Mouse (Mus musculus) T-cell, adult 2 months (primary cell): ENCODE results near the gene Rftn1.

ENCODE experiments used
- DNase-seq: peaks from one replicate; pipeline ENCODE4 v3.0.0; 2022; ENCODE audit warnings: low spot score

The Rftn1 gene

GRCm38 (mm10) chr17:50093356-50093755, 97.1 kb downstream of the Rftn1 start:
- DNase-seq, result no peak

GRCm38 (mm10) chr17:50092848-50093247, 97.6 kb downstream of the Rftn1 start:
- no peak for DNase-seq

DNA sequence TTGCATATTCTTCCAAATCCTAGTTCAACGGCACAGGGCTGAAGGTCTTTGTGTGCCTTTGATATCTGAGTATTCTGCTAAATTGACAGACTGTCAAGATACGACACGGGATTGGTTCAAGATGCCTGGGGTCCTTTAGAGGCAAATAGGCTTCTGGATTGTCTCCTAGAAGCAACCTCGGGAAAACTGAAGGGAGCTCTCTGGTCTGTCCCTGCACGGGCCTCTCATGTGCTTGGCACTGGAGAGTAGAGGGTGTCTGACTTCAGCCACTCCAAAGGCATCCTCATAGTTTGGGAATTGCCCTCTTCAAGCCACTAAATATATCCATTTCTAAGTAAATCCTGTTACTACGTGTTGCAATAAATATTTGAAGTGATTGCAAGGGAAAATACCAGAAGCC, 98.6 kb downstream of the Rftn1 start:
- no peak for DNase-seq

GRCm38 (mm10) chr17:50089725-50090124, 100.7 kb downstream of the Rftn1 start:
- DNase-seq, result no peak

GRCm38 (mm10) chr17:50088054-50088453, 102.4 kb downstream of the Rftn1 start:
- no peak for DNase-seq

- DNase-seq, result no peak
These were observed 103.6 kb downstream of the Rftn1 start for GRCm38 (mm10) chr17:50086887-50087286.

- no peak for DNase-seq
These were observed 105.8 kb downstream of the Rftn1 start for GRCm38 (mm10) chr17:50084721-50085120.

DNA sequence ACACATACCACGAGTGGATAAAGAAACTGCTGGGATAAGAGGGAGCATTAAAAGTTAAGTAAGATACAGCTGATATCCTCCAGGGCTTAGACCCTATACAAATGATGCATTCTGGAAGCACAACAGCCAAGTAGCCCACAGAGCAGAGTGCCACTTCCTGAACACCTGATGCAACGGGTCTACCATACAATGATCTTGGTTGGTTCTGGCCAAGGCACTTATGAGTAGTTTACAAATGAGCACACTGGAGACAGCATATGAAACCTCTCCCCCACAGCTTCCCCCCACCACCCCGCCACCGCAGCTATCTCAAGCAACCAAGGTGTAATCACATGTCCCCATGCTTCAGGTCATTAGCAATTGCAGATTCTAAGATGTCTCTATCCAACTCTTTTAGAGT, 106.5 kb downstream of the Rftn1 start:
- no peak for DNase-seq

- DNase-seq, result no peak
These were observed 107.5 kb downstream of the Rftn1 start for GRCm38 (mm10) chr17:50082947-50083346.

DNA sequence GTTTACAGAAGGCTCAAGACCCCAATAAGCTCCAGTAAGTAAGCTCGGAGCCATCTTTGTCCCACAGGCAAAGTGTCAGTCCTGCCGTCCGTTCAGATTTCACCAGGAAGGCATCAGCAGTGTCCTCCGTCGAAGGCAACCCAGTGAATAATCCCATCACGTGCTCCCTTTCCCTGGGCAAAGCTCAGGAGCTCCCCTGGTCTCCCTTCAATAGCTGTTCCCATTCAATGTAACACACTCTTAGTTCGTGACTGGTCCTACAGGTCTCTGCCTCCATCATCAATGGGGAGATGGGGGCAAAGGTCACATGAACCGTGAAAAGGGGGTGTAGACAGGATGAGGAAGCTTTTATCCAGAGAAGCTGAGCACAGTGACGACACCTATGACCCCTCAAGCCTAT, 108.8 kb downstream of the Rftn1 start:
- no peak for DNase-seq

DNA sequence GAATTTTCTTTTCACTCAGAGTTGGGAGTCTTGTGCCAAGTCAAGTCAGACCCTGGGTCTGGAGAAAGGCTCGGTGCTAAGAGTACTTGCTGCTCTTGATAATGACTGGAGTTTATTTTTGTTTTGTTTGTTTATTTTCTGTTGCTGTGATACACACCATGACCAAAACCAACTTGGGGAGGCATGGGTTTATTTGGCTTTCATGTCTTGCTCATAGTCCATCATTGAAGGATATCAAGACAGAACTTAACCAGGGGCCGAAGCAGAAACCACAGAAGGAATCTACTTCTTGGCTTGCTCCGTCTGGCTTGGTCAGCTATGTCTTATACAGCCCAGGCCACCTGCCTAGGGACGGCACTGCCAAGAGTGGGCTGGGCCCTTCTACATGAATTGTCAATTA, 109.5 kb downstream of the Rftn1 start:
- no peak for DNase-seq

GRCm38 (mm10) chr17:50078749-50079148, 111.7 kb downstream of the Rftn1 start:
- no peak for DNase-seq

- no peak for DNase-seq
These were observed 117.2 kb downstream of the Rftn1 start for GRCm38 (mm10) chr17:50072982-50073965.

DNA sequence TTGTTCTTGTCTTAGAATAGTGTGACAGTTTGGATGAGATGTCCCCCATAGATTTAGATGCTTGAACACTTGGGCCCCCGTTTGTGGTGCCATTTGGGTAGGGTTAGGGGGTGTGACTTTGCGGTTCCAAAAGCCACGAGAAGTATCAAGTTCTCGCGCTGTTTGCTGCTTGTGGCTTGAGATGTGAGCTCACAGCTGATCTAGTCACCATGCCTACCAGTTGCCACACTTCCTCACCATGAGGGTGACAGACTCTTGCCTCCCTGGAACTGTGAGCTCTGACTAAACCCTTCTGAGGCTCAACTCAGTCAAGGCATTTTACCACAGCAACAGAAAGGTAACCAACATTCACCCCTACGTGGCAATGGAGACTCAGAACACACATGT, 118.9 kb downstream of the Rftn1 start:
- peak; percentile 76 for DNase-seq

DNA sequence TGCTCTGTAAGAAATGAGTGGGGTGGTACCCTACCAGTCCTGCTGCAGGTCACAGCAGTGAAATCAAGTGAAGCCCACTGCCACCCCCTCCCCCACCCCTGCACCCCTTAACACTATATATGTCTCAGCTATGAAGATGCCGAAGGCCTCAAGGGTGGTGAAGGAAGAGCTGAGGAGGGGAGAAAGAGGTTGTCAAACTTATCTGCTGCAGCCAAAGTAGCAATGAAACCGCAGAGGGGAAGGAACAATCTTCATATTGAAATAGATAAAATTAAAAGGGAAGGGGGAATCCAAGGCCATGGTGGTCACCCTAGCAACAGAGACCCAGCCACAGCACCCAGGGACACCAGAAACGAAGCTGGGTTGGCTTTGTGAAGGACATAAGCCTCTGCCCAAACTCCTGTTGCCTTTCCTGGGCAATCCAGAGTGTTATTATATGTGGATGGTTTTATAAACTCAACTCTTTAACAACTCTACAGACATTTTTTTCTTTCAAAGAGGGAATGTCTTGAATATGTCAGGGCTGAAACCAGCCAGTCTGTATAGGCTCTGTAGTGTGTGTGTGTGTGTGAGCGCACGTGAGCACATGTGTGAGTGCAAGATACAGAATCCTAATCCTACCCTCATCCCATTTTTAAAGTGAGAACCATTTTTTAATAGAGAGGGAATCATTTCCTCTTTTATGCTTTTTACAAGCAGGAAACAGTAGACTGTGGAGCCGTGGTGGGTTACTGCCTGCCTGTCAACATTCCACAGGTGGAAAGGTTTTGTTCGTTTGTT, 119.5 kb downstream of the Rftn1 start:
- DNase-seq, result no peak

GRCm38 (mm10) chr17:50069897-50070636, 120.4 kb downstream of the Rftn1 start:
- peak; percentile 20 for DNase-seq

- DNase-seq, result no peak
These were observed 121.3 kb downstream of the Rftn1 start for GRCm38 (mm10) chr17:50069205-50069604.

DNA sequence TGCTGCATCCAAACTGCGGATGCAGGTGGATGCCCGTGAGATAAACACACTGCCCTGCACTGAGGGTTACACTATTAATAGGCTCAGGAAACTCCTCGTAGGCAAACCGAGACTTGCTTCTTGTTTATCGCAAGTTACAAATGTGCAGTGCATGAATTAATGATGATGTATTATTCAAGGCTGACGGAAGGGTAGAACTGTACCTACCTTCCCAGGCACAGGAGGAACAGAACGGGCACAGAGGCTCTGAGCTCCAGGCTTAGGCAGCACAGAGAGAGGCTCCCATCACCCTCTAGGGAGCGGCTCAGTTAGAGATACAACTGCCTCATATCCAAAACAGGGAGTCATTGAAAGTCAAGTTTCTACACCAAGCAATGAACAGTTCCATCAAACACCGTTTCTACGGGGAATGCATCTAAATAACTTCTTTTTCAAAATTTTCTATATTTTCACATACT, 121.8 kb downstream of the Rftn1 start:
- no peak for DNase-seq

GRCm38 (mm10) chr17:50067774-50068680, 122.4 kb downstream of the Rftn1 start:
- DNase-seq, result no peak

- DNase-seq, result no peak
These were observed 123.4 kb downstream of the Rftn1 start for GRCm38 (mm10) chr17:50066822-50067713.
